Mouse (Mus musculus) kidney, adult 2 months (tissue): ENCODE measurements at regions not wholly inside any gene's neighbourhood (a gene's known extent, or its start where the extent isn't known, plus 50 kb on each side); places are given as distances from the start of the nearest gene placed in this dataset.

ENCODE experiments used
- CTCF ChIP-seq: fragments of 200-500 bp; conservative IDR thresholded peaks from 2 replicates; pipeline ENCODE4 v1.5.1; 2011; ENCODE audit warnings: low read depth, mild to moderate bottlenecking, control low read depth, low read length, moderate library complexity, mixed read lengths; ENCODE audit not compliant: insufficient read depth, insufficient read length
- POLR2A ChIP-seq: fragments of 200-500 bp; IDR thresholded peaks from one replicate; pipeline ENCODE4 v1.6.1; 2011; ENCODE audit warnings: low read depth, low read length, control low read depth

- TF ChIP-seq POLR2A: no peak
- TF ChIP-seq CTCF: no peak
Measured at GRCm38 (mm10) chr13:47562836-47563235, 440.4 kb downstream of the Rnf144b start.
